Mouse (Mus musculus) midbrain, embryonic 10.5 days (tissue): ENCODE data around the gene Icosl. TPM values are rescaled to one million over a fixed set of nuclear protein-coding genes. Genes with fewer than 3 reads are reported as not detected.
"Not testable (repeated sequence)": the region's sequence is repeated elsewhere in the genome, so short reads cannot be mapped to it uniquely, and the experiment has no call there.

ENCODE experiments used
- DNase-seq: peaks from one replicate; pipeline ENCODE4 v3.0.0-alpha.2; 2017; ENCODE audit warnings: low spot score
- H3K27ac ChIP-seq: fragments of 300-500 bp; sonication (generic); replicated peaks from 2 replicates; pipeline ENCODE4 v1.5.1; 2016; ENCODE audit warnings: mild to moderate bottlenecking
- H3K27me3 ChIP-seq: fragments of 300-500 bp; sonication (generic); 2 replicates; pipeline ENCODE4 v1.6.1; 2016; ENCODE audit warnings: low read depth, mild to moderate bottlenecking; ENCODE audit not compliant: poor library complexity, severe bottlenecking
- H3K36me3 ChIP-seq: fragments of 300-500 bp; sonication (generic); 2 replicates; pipeline ENCODE4 v1.6.1; 2016; ENCODE audit warnings: mild to moderate bottlenecking, moderate library complexity
- H3K4me1 ChIP-seq: fragments of 300-500 bp; sonication (generic); 2 replicates; pipeline ENCODE4 v1.6.1; 2016
- H3K4me3 ChIP-seq: fragments of 300-500 bp; sonication (generic); 2 replicates; pipeline ENCODE4 v1.5.1; 2016; ENCODE audit warnings: mild to moderate bottlenecking, moderate library complexity
- H3K9me3 ChIP-seq: fragments of 300-500 bp; sonication (generic); replicated peaks from 2 replicates; pipeline ENCODE4 v1.6.1; 2016; ENCODE audit warnings: mild to moderate bottlenecking
- WGBS: fragments of 180-500 bp; shearing (Covaris S2); methylation state at CpG from one replicate; pipeline ENCODE4 v1.1.7; 2016; 5-methylcytosine and 5-hydroxymethylcytosine counted together
- polyA plus RNA-seq: library from polyadenylated mRNA; unstranded; fragments of >200 nt; fragmentation: Nextera tagmentation; extraction: Ambion mirVana; gene quantifications from 2 replicates; pipeline ENCODE4 v1.2.1, GENCODE M21; 2016

Gene Icosl
- polyA plus RNA-seq, 1 experiment from 2014 or later, result 2.6 TPM

GRCm38 (mm10) chr10:78104555-78105490 is 35.7 kb downstream of the Icosl start:
- Histone ChIP-seq H3K27ac (no peak overlapping the region), H3K9me3 (no peaks in the 10 kb centered on the region), H3K36me3 (no peaks in the 10 kb centered on the region), H3K4me3 (no peak overlapping the region), H3K27me3 (no peaks in the 10 kb centered on the region), H3K4me1 (peaks cover 13% of the 10 kb centered on the region)
- no peak for DNase-seq
- 85% methylated on average over 11 of the region's 11 CpGs for WGBS

GRCm38 (mm10) chr10:78105548-78105947 is 36.4 kb downstream of the Icosl start:
- Histone ChIP-seq H3K9me3 (no peaks in the 10 kb centered on the region), H3K4me3 (no peak overlapping the region), H3K27ac (no peak overlapping the region), H3K36me3 (no peaks in the 10 kb centered on the region), H3K4me1 (peaks cover 13% of the 10 kb centered on the region), H3K27me3 (no peaks in the 10 kb centered on the region)
- 88% methylated on average over 12 of the region's 12 CpGs for WGBS
- DNase-seq, result no peak

- H3K36me3 ChIP-seq, result no peaks in the 10 kb centered on the region
- H3K27me3 ChIP-seq, result no peaks in the 10 kb centered on the region
- peaks cover 18% of the 10 kb centered on the region for H3K4me1 ChIP-seq
- H3K9me3 ChIP-seq, result no peaks in the 10 kb centered on the region
- no peak for DNase-seq
- no peak overlapping the region for H3K4me3 ChIP-seq
- no peak overlapping the region; the same call in 1 of the 2 replicates for H3K27ac ChIP-seq
- WGBS, result 57% methylated on average over 4 of the region's 4 CpGs
Measured at GRCm38 (mm10) chr10:78114521-78115092, 45.5 kb downstream of the Icosl start.

- no peak for DNase-seq
- Histone ChIP-seq H3K4me1 (peaks cover 18% of the 10 kb centered on the region), H3K27ac (no peak overlapping the region), H3K36me3 (no peaks in the 10 kb centered on the region), H3K27me3 (no peaks in the 10 kb centered on the region), H3K4me3 (no peak overlapping the region), H3K9me3 (no peaks in the 10 kb centered on the region)
- 88% methylated on average over 2 of the region's 2 CpGs for WGBS
Measured at GRCm38 (mm10) chr10:78115153-78115552, 46.1 kb downstream of the Icosl start.

GRCm38 (mm10) chr10:78119422-78119821 is 50.3 kb downstream of the Icosl start:
- Histone ChIP-seq H3K27me3 (no peaks in the 10 kb centered on the region), H3K4me3 (no peak overlapping the region), H3K4me1 (peaks cover 15% of the 10 kb centered on the region), H3K9me3 (no peaks in the 10 kb centered on the region), H3K36me3 (no peaks in the 10 kb centered on the region), H3K27ac (no peak overlapping the region)
- 93% methylated on average over 4 of the region's 4 CpGs for WGBS
- DNase-seq, result no peak

- H3K27ac ChIP-seq, DNase-seq, H3K9me3 ChIP-seq, H3K4me3 ChIP-seq, H3K4me1 ChIP-seq, H3K36me3 ChIP-seq, H3K27me3 ChIP-seq: not testable (repeated sequence)
- WGBS, result 77% methylated on average over 6 of the region's 6 CpGs
Measured at GRCm38 (mm10) chr10:78124137-78124536, 55.0 kb downstream of the Icosl start.

GRCm38 (mm10) chr10:78125061-78125460 is 56.0 kb downstream of the Icosl start:
- H3K27ac ChIP-seq, H3K27me3 ChIP-seq, H3K9me3 ChIP-seq, H3K4me3 ChIP-seq, H3K36me3 ChIP-seq, DNase-seq, H3K4me1 ChIP-seq: not testable (repeated sequence)
- 78% methylated on average over 8 of the region's 8 CpGs for WGBS

GRCm38 (mm10) chr10:78126311-78126710 is 57.2 kb downstream of the Icosl start:
- no peak for DNase-seq
- no peaks in the 10 kb centered on the region for H3K4me1 ChIP-seq
- 0 out of 2 replicates have a peak, but pooled peaks cover 6% of the 10 kb centered on the region for H3K27me3 ChIP-seq
- no peaks in the 10 kb centered on the region for H3K9me3 ChIP-seq
- H3K36me3 ChIP-seq, result no peaks in the 10 kb centered on the region
- WGBS, result 92% methylated on average over 5 of the region's 5 CpGs
- no peak overlapping the region for H3K4me3 ChIP-seq
- H3K27ac ChIP-seq, result no peak overlapping the region

GRCm38 (mm10) chr10:78127046-78127870 is 58.2 kb downstream of the Icosl start:
- Histone ChIP-seq H3K36me3 (no peaks in the 10 kb centered on the region), H3K27me3 (0 out of 2 replicates have a peak, but pooled peaks cover 6% of the 10 kb centered on the region), H3K4me3 (no peak overlapping the region), H3K27ac (no peak overlapping the region), H3K4me1 (no peaks in the 10 kb centered on the region), H3K9me3 (no peaks in the 10 kb centered on the region)
- no peak for DNase-seq
- whole genome bisulfite sequencing, result 73% methylated on average over 9 of the region's 9 CpGs

GRCm38 (mm10) chr10:78127931-78128330 is 58.8 kb downstream of the Icosl start:
- H3K4me3 ChIP-seq, result no peak overlapping the region
- WGBS, result 79% methylated on average over 1 of the region's 1 CpGs

GRCm38 (mm10) chr10:78128647-78129046 is 59.5 kb downstream of the Icosl start:
- no peaks in the 10 kb centered on the region for H3K36me3 ChIP-seq
- H3K4me3 ChIP-seq, result no peak overlapping the region
- H3K27ac ChIP-seq, result no peak overlapping the region
- 0 out of 2 replicates have a peak, but pooled peaks cover 6% of the 10 kb centered on the region for H3K27me3 ChIP-seq
- H3K9me3 ChIP-seq, result no peaks in the 10 kb centered on the region
- no peak for DNase-seq
- H3K4me1 ChIP-seq, result no peaks in the 10 kb centered on the region
- 92% methylated on average over 2 of the region's 2 CpGs for WGBS

More at GRCm38 (mm10) chr10:78127931-78128330, 58.8 kb downstream of the Icosl start:
- Histone ChIP-seq H3K27ac (no peak overlapping the region), H3K36me3 (no peaks in the 10 kb centered on the region), H3K4me1 (no peaks in the 10 kb centered on the region), H3K27me3 (0 out of 2 replicates have a peak, but pooled peaks cover 6% of the 10 kb centered on the region), H3K9me3 (no peaks in the 10 kb centered on the region)
- DNase-seq, result no peak

- H3K4me3 ChIP-seq, result no peak overlapping the region
- no peaks in the 10 kb centered on the region for H3K36me3 ChIP-seq
- H3K4me1 ChIP-seq, result peaks cover 2% of the 10 kb centered on the region
- H3K27me3 ChIP-seq, result 0 out of 2 replicates have a peak, but pooled peaks cover 6% of the 10 kb centered on the region
- H3K9me3 ChIP-seq, result no peaks in the 10 kb centered on the region
- H3K27ac ChIP-seq, result no peak overlapping the region
- WGBS, result 56% methylated on average over 11 of the region's 11 CpGs
- DNase-seq, result no peak
Measured at GRCm38 (mm10) chr10:78129423-78129822, 60.3 kb downstream of the Icosl start.
